Mouse (Mus musculus): ENCODE measurements around the gene Rps6kc1. TPM values are rescaled to one million over a fixed set of nuclear protein-coding genes. Genes with fewer than 3 reads are reported as not detected.

The Rps6kc1 gene
- polyA plus RNA-seq, 1 experiment: 26.2 TPM

Other genes with a start within 250 kb of the Rps6kc1 start
- gene Angel2, start 13.3 kb upstream of the Rps6kc1 start, polyA plus RNA-seq (2012; rRNA removed): 56.1 and 59.6 TPM in 2 replicates
- 7.0 and 7.7 TPM in 2 replicates for gene Vash2, start 67.5 kb upstream of the Rps6kc1 start, polyA plus RNA-seq (2012; rRNA removed)
- gene Flvcr1, start 114.4 kb upstream of the Rps6kc1 start, polyA plus RNA-seq (2012; rRNA removed): 19.5 and 19.8 TPM in 2 replicates
- not detected in 2 replicates for gene Spata45, start 124.9 kb upstream of the Rps6kc1 start, polyA plus RNA-seq (2012; rRNA removed)
- 65.4 and 70.8 TPM in 2 replicates for gene Tatdn3, start 151.2 kb upstream of the Rps6kc1 start, polyA plus RNA-seq (2012; rRNA removed)
- gene Nsl1, start 151.2 kb upstream of the Rps6kc1 start, polyA plus RNA-seq (2012; rRNA removed): 0.46 and 0.80 TPM in 2 replicates
- gene Batf3, start 186.1 kb upstream of the Rps6kc1 start, polyA plus RNA-seq (2012; rRNA removed): 2.3 and 4.3 TPM in 2 replicates

Measured in frontal cortex, adult 2 months (tissue).